Mouse (Mus musculus) ES-E14 (cell line): Measurements from ENCODE around the gene Tor1b.

Experiments used
- HCFC1 ChIP-seq: IDR thresholded peaks from 2 replicates; pipeline ENCODE4 v1.6.1; 2012; ENCODE audit warnings: low read length, inconsistent platforms, borderline replicate concordance; ENCODE audit not compliant: insufficient read depth
- MAFK ChIP-seq: IDR thresholded peaks from 2 replicates; pipeline ENCODE4 v1.6.1; 2014; ENCODE audit warnings: mild to moderate bottlenecking, low read depth, low read length, inconsistent platforms; ENCODE audit not compliant: insufficient read depth

DNA sequence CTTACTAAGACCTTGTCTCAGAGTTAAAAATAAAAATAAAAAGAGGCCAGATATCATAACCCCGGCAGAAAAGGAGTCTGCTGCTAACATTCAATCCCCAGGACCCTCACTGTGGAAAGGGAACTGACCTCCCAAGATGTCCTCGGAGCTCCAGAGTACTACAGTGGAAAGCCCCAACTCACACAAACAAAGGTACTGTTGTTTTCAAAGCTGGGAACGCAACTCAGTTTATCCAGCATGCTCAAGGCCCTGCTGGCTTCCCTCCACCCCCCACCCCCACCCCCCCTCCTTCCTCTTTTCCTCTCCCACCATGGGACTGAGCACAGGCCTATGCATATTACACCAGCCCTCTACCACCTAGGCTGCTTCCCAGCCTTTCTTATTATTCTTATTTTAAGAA, 37.9 kb upstream of the Tor1b start:
- TF ChIP-seq MAFK (no peak), HCFC1 (no peak)
